Mouse (Mus musculus): ENCODE results near the gene Klk10. TPM values are rescaled to one million over a fixed set of nuclear protein-coding genes. Genes with fewer than 3 reads are reported as not detected.

Gene Klk10
- polyA plus RNA-seq, 1 experiment from 2014 or later, result 2.6 TPM

DNA sequence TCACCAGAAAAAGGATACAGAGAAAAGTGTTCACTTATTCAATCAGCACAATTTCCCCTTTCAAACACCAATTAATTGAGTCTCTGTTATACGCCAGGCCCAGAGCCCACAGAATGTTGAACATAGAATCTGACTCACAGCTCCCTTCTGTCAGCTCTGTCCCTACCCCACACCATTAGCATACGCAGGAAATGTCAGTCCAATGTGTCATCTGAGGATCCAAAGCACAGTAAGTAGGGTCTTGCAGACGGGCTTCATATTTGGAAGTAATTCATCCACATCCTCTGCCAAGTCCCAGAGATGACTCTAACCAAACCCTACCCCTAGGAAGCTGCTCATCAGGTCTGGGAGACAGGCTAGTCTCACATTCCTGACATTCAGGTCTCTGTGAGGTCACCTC is 7.3 kb downstream of the Klk10 start:
- DNase-seq (ENCODE audit: low spot score) (no peak), ATAC-seq (no peak)
- TF ChIP-seq EP300 (IDR thresholded peaks at IDR 0.05), result no peak
- no peak for TF ChIP-seq CTCF (IDR thresholded peaks at IDR 0.05)
- H3K27me3 ChIP-seq (replicated peaks; ENCODE audit: insufficient read depth, low read length), result no peaks in the 10 kb centered on the region
- WGBS, result 54% methylated on average over 3 of the region's 3 CpGs
- no peak overlapping the region for H3K27ac ChIP-seq (ENCODE audit: low read length)
- H3K4me1 ChIP-seq (ENCODE audit: insufficient read depth, low read depth, low read length), result no peaks in the 10 kb centered on the region
- no peak overlapping the region for H3K9ac ChIP-seq (replicated peaks; ENCODE audit: low read depth)
- H3K36me3 ChIP-seq (ENCODE audit: insufficient read depth, low read length), result no peaks in the 10 kb centered on the region
- no peak overlapping the region for H3K4me2 ChIP-seq (replicated peaks; ENCODE audit: low read depth, low read length)
- H3K9me3 ChIP-seq (ENCODE audit: low read length), result no peaks in the 10 kb centered on the region
- H3K4me3 ChIP-seq (ENCODE audit: low read depth, low read length), result no peak overlapping the region

DNA sequence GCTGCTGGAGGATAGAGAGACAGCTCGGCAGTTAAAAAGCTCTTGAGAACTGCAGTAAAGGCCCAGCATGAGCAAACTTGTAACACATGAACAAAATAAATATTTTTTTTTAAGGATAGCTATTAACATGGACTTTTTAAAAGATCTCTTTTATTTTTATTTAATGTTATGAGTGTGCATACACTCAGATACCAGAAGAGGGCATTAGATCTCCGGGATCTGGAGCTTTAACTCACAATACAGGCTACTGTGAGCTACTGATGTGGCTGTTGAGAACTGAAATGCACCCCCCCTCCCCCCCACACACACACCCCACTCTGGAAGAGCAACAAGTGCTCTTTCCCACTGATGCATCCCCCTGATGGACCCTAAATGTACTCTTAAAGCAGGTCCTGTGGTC is 8.5 kb downstream of the Klk10 start:
- no peaks in the 10 kb centered on the region for H3K9me3 ChIP-seq (ENCODE audit: low read length)
- 41% methylated on average over 2 of the region's 2 CpGs for WGBS
- DNase-seq (ENCODE audit: low spot score), result no peak
- no peak overlapping the region for H3K27ac ChIP-seq (ENCODE audit: low read length)
- TF ChIP-seq CTCF (IDR thresholded peaks at IDR 0.05) (peak; percentile 28; the same call in 1 of the 2 replicates), EP300 (IDR thresholded peaks at IDR 0.05) (no peak)
- H3K4me3 ChIP-seq (ENCODE audit: low read depth, low read length), result no peak overlapping the region
- H3K27me3 ChIP-seq (replicated peaks; ENCODE audit: insufficient read depth, low read length), result no peaks in the 10 kb centered on the region
- ATAC-seq, result no peak
- H3K4me2 ChIP-seq (replicated peaks; ENCODE audit: low read depth, low read length), result no peak overlapping the region
- no peak overlapping the region for H3K9ac ChIP-seq (replicated peaks; ENCODE audit: low read depth)
- H3K4me1 ChIP-seq (ENCODE audit: insufficient read depth, low read depth, low read length), result no peaks in the 10 kb centered on the region
- H3K36me3 ChIP-seq (ENCODE audit: insufficient read depth, low read length), result no peaks in the 10 kb centered on the region

DNA sequence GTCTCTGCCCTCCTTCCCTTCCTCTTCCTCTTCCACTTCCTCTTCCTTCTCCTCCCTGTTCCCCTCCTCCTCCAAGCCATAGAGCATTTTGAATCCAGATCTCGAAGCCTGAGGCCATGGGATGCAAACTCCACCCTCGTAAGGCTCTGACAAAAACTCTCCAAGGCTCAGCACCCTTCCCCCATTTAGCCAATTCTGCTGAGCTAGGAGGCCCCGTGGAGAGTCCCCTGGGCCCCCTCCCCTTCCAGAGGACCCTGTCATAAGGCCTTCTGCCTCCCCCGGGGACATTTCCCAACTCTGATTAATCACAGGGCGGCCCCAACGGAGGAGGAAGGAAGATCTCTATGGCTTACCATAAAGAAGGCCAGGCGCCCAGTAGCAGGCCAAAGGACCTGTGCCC is 10.8 kb downstream of the Klk10 start, which contains the start of gene Klk9:
Gene Klk9 (plus strand): TSS at position 301 of the 400 bp plus-strand sequence.
- no peaks in the 10 kb centered on the region for H3K36me3 ChIP-seq (ENCODE audit: insufficient read depth, low read length)
- DNase-seq (ENCODE audit: low spot score) (no peak), ATAC-seq (no peak)
- H3K9ac ChIP-seq (replicated peaks; ENCODE audit: low read depth), result no peak within 1 kb of the TSS
- TF ChIP-seq CTCF (IDR thresholded peaks at IDR 0.05), result no peak
- no peak for TF ChIP-seq EP300 (IDR thresholded peaks at IDR 0.05)
- no peaks in the 10 kb centered on the region for H3K27me3 ChIP-seq (replicated peaks; ENCODE audit: insufficient read depth, low read length)
- H3K4me3 ChIP-seq (ENCODE audit: low read depth, low read length), result no peak within 1 kb of the TSS
- peaks cover 2% of the 10 kb centered on the region; the same call in 1 of the 2 replicates for H3K4me1 ChIP-seq (ENCODE audit: insufficient read depth, low read depth, low read length)
- no peak within 1 kb of the TSS for H3K27ac ChIP-seq (ENCODE audit: low read length)
- 63% methylated on average over 6 of the region's 7 CpGs for WGBS
- no peak within 1 kb of the TSS for H3K4me2 ChIP-seq (replicated peaks; ENCODE audit: low read depth, low read length)
- H3K9me3 ChIP-seq (ENCODE audit: low read length), result no peaks in the 10 kb centered on the region

DNA sequence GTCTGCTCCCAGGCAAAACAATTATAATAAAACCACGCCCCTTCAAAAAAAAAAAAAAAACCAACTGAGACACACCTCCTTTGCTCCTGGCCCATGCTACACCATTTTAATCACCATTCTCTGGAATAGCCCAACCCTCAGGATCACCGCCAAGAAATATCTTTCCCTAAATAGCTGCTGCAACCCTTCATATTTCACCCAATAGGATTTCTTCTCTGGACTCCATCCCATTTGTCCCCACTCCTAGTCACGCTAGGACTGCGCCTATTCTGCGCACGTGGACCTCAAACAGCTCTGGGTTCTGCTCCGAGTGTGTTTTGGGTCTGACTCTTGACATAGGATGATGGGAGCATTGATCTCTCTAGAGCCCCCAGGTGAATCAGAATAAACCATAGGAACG is 15.5 kb downstream of the Klk10 start:
- TF ChIP-seq EP300 (IDR thresholded peaks at IDR 0.05), result no peak
- TF ChIP-seq CTCF (IDR thresholded peaks at IDR 0.05), result no peak
- H3K4me3 ChIP-seq (ENCODE audit: low read depth, low read length), result peak overlapping the region; percentile 50
- peaks cover 4% of the 10 kb centered on the region; the same call in 1 of the 2 replicates for H3K4me1 ChIP-seq (ENCODE audit: insufficient read depth, low read depth, low read length)
- 8% methylated on average over 8 of the region's 8 CpGs for WGBS
- no peak overlapping the region for H3K9ac ChIP-seq (replicated peaks; ENCODE audit: low read depth)
- ATAC-seq (0 out of 2 replicates have a peak, but pooled peaks have one; percentile 12), DNase-seq (ENCODE audit: low spot score) (peak; percentile 17)
- H3K27ac ChIP-seq (ENCODE audit: low read length), result no peak overlapping the region
- no peaks in the 10 kb centered on the region for H3K27me3 ChIP-seq (replicated peaks; ENCODE audit: insufficient read depth, low read length)
- H3K36me3 ChIP-seq (ENCODE audit: insufficient read depth, low read length), result no peaks in the 10 kb centered on the region
- H3K4me2 ChIP-seq (replicated peaks; ENCODE audit: low read depth, low read length), result peak overlapping the region; percentile 78
- no peaks in the 10 kb centered on the region for H3K9me3 ChIP-seq (ENCODE audit: low read length)

DNA sequence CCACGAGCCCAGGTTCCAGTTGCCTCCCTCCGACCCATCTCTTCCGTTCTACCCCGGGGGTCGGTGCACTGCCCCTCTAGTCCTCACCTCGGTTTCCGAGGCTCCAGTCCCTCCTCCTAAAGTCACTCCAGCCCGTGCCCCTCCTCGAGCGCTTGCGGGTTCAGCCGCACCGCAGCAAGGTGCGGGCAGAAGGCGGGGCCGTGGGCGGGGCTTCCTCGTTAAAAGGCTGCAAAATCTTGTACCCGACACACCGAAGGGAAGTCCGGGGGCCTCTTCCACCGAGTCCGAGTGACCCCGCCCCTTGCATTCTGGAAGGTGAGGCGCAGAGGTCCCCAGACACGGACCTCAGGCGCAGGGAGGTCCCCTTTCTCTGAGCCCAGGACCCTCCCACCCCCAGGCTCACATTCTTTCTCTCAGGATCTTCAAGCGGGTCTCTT is 16.5 kb downstream of the Klk10 start, which contains the start of gene Klk8:
Gene Klk8 (plus strand): TSS at position 245 of the 437 bp plus-strand sequence.
- Histone ChIP-seq H3K36me3 (ENCODE audit: insufficient read depth, low read length) (no peaks in the 10 kb centered on the region), H3K27ac (ENCODE audit: low read length) (no peak within 1 kb of the TSS), H3K4me2 (replicated peaks; ENCODE audit: low read depth, low read length) (peak within 1 kb of the TSS; percentile 78), H3K9ac (replicated peaks; ENCODE audit: low read depth) (peak within 1 kb of the TSS; percentile 34; the same call in 1 of the 2 replicates), H3K4me1 (ENCODE audit: insufficient read depth, low read depth, low read length) (peaks cover 4% of the 10 kb centered on the region; the same call in 1 of the 2 replicates), H3K27me3 (replicated peaks; ENCODE audit: insufficient read depth, low read length) (no peaks in the 10 kb centered on the region), H3K9me3 (ENCODE audit: low read length) (no peaks in the 10 kb centered on the region), H3K4me3 (ENCODE audit: low read depth, low read length) (peak within 1 kb of the TSS; percentile 50)
- TF ChIP-seq EP300 (IDR thresholded peaks at IDR 0.05), result no peak
- WGBS, result under 1% methylated on average over 28 of the region's 28 CpGs
- ATAC-seq (peak; percentile 49), DNase-seq (ENCODE audit: low spot score) (peak; percentile 29)

DNA sequence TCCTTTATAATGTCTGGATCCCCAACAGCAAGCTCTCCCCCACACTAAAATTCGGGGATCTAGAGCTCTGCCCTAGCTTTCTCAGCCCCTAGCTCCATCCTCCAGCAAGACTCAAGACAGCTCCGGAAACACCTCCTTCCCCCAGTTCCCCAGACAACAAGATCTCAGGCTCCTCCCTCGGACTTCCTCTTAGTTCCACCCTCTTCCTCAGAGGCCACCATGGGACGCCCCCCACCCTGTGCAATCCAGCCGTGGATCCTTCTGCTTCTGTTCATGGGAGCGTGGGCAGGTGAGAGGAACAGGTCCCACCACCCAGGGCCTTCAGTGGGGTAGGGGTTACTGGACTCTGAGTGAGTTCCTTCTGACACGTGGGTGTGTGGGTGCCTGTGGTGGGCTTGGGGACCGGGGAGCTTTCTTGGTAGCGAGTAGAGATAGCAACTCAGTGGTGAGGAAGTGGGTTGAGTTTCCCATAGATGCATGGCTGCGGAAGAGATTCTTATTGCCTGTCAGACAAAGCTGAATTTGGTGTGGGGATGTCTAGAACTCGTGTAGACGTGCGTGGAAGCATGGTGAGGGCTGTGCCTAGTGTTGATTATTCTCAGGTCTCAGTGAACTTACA is 17.1 kb downstream of the Klk10 start:
- no peaks in the 10 kb centered on the region for H3K27me3 ChIP-seq (replicated peaks; ENCODE audit: insufficient read depth, low read length)
- WGBS, result 31% methylated on average over 13 of the region's 13 CpGs

More for the DNA sequence above, 17.1 kb downstream of the Klk10 start:
- ATAC-seq (peak; percentile 66), DNase-seq (ENCODE audit: low spot score) (peak; percentile 24)
- Histone ChIP-seq H3K4me1 (ENCODE audit: insufficient read depth, low read depth, low read length) (peaks cover 4% of the 10 kb centered on the region; the same call in 1 of the 2 replicates), H3K4me3 (ENCODE audit: low read depth, low read length) (peak overlapping the region; percentile 50), H3K9me3 (ENCODE audit: low read length) (no peaks in the 10 kb centered on the region), H3K27ac (ENCODE audit: low read length) (no peak overlapping the region), H3K9ac (replicated peaks; ENCODE audit: low read depth) (no peak overlapping the region), H3K36me3 (ENCODE audit: insufficient read depth, low read length) (no peaks in the 10 kb centered on the region), H3K4me2 (replicated peaks; ENCODE audit: low read depth, low read length) (peak overlapping the region; percentile 78)
- TF ChIP-seq CTCF (IDR thresholded peaks at IDR 0.05) (no peak), EP300 (IDR thresholded peaks at IDR 0.05) (no peak)
